Mouse (Mus musculus) large intestine, adult 2 months (tissue): ENCODE results near the gene Ube2o. TPM values are rescaled to one million over a fixed set of nuclear protein-coding genes. Genes with fewer than 3 reads are reported as not detected.

ENCODE experiments used
- DNase-seq: peaks from one replicate; pipeline ENCODE4 v3.0.0-alpha.2; 2012; ENCODE audit warnings: low read depth, low spot score
- WGBS: fragments of 180-500 bp; shearing (Covaris S2); methylation state at CpG from one replicate; pipeline ENCODE4 v1.1.7; 2018; 5-methylcytosine and 5-hydroxymethylcytosine counted together
- polyA plus RNA-seq: library from polyadenylated mRNA; depleted of rRNA; stranded (reverse); fragments of >200 nt; gene quantifications from 2 replicates; pipeline ENCODE4 v1.2.3, GENCODE M21; 2012

Ube2o gene
- polyA plus RNA-seq, 1 experiment = 7.6 TPM

DNA sequence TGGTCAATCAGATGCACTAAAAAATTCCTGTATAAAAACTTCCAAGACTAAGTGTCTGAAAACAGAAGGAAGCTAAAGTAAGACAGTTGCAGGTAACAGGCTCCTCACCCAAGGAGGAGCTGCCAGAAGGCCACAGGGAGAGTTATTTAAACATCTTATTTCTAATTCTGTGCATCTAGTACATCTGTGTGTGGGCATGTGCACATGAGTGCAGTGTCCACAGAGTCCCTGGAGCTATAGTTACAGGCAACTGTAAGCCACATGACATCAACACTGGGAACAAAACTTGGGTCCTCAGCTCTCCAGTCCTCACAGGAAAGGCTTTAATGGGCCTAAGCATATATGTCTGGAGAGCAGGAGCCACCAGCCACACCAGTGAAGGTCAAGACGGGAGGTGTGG, 29.1 kb downstream of the Ube2o start:
- no peak for DNase-seq
- WGBS = 44% methylated on average over 1 of the region's 1 CpGs

DNA sequence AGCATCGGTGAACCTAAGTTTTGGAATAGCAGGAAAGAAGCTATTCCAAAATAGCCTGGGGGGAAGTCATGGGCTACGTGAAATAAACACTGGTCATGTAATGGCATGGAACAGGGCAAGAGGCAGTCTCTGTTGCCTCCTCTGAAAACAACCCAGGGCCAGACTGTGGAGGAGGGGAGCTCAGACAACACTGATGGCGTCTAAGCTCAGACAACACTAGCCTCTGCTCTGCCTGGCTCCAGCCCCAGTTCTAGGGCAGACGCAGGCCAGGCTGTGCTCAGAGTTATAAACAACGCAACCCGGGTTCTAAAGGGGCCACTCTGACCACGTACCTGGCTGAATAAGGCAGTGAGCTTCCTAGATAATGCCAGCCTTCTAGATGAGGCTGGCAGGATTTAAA, 30.5 kb downstream of the Ube2o start:
- 67% methylated on average over 7 of the region's 7 CpGs for WGBS
- DNase-seq = no peak

DNA sequence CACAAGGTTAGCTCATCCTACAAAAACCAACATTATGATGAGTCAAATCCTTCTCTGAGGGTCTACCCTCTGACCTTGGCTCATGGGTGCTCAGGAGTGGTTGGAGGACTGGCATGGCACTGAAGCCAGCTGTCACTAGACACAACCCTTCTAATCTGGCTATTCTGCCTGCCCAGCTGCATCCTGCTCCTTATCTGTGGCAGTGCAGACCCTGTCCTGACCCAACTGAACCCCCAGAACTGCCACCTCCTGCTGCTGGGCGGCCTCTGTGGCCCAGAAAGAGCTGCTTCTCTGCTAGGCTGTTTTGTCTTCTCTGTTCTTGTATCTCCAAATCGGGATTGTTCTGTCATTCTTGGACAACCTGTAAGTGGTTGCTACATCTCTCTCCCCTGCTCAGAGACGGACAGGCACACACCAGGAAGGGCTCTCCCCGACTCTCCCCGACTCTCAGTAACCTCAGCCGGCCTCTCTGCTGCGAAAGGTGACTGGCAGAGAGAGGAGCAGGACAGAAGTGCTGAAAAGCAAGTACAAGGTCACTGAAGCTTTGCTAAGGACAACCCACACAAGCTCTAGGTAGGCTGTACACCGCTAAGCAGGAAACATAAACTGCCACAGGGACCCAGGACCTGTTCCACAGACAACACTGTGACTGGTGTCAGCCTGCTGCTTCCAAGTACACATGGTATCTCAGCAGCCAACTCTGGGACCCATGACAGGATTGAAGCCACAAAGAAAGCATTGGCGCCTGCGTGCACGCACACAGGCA, 31.8 kb downstream of the Ube2o start:
- no peak for DNase-seq
- WGBS = 89% methylated on average over 11 of the region's 11 CpGs

DNA sequence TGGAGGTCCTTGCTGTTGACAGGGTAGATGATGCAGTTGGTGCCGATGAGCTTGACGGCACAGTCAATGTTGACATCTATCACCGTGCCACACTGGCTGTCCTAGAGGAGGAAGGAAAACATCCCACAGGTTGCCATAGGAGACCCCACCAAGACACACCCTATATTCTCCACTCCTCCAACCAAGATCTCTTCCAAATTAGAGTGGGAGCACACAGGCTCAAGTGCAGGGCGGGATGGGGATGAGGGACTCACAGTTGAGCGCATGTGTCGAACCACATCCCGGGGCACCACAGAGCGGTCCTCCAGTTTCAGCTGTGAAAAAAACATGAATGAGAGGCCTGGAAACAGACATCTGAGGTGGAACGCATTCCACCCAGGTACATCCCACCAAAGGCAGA, 32.5 kb downstream of the Ube2o start:
- 94% methylated on average over 9 of the region's 9 CpGs for WGBS

DNA sequence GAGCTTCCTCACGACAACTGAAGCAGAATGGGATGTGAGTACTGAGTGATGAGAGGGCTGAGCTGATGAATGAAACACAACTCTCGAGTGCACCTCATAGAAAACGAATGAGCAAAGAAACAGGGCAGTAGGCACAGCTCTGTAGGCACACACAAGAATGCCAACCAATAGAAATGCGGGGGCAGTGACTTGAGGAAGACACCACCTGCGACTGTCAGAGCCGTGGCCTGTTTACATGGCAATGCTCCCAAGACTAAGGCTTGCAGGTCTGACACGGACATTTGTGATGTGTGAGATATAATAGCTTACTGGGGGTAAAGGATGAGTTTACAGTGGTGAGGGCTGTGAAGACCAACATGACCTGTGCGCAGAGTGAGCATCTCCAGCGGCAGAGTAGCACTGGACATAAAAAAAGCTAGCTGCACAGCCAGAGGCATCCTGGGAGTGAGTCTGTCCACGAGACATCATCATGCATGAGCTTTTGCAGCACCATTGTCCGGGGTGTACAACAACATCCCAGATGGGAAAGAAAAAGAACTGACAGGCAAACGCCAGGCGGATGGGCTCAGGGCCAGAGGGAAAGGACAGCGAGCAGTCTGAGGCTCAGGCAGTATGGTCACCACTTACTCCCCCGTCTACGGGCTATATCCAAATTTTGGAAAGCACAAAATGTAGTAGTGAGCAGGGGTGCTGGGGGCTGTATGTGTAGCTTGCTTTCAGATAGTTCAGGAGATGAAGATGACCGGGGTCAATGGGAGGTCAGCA, 33.8 kb downstream of the Ube2o start:
- DNase-seq = no peak
- WGBS = 79% methylated on average over 17 of the region's 17 CpGs

More for the DNA sequence above, 32.5 kb downstream of the Ube2o start:
- no peak for DNase-seq

DNA sequence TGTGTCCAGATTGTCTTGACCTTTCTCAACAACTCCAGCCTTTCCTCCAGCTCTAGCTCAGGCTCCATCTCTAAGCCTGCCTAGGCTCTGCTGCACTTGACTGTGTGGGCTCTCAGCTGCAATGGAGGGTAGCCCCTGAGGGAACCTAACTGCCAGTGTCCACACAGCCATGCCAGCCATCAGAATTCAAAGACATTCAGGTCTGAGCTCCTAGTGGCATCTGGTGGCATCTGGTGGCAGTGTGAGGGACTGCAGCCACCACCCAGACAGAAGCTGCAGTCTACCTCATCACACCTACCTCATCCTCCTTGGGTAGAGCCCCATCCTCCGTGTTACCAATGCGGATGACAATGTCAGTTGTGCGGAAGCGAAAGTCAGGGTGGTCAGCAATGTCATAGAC, 38.1 kb downstream of the Ube2o start:
- WGBS = 76% methylated on average over 4 of the region's 4 CpGs
- DNase-seq = no peak

DNA sequence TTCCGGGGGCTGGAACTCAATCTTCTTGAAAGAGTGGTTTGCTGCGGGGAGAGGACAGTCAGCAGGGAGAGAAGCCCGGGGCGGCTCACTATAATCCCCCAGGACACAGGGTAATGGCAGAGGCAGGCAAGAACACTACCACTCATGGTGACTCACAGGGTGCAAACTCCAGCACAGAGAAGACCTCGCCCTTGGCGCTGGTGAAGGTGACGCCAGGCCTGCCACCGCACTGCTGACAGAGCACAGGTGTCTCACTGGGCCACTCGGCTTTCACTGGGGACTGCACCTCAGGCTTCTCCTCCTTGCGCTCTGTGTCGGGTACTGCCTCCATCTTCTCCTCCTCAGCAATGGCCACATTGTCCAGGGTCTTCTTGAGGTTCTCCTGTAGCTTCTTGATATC, 40.1 kb downstream of the Ube2o start:
- 70% methylated on average over 11 of the region's 11 CpGs for WGBS
- no peak for DNase-seq

DNA sequence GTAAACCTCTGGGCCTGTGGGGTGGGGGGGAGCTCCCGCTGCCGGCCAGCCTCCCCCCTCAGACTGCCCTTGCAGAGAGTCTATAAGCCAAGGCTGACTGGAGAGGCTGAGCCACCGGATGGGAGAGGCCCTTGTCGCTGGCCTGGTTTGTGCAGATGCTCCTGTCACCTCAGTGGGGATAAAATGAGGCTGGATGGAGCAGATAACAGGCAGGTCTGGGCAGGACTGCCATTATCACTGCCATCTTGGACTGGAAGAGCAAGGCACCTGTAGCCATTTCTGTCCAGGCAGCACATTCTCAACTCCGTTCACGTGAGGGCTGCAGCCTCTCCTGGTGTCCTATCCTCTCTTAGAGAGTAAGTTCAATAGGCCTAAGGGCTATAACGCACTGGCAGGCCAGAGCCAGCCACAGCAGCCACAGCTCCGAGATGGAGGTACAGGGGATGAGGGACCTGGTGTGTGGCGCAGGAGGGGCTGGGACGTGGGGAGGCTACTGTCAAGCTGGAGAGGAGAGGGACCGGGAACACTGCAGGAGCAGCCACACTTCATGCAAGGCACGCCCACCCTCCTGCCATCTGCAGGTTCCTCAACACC, 43.0 kb downstream of the Ube2o start:
- 86% methylated on average over 12 of the region's 12 CpGs for WGBS
- DNase-seq = no peak

DNA sequence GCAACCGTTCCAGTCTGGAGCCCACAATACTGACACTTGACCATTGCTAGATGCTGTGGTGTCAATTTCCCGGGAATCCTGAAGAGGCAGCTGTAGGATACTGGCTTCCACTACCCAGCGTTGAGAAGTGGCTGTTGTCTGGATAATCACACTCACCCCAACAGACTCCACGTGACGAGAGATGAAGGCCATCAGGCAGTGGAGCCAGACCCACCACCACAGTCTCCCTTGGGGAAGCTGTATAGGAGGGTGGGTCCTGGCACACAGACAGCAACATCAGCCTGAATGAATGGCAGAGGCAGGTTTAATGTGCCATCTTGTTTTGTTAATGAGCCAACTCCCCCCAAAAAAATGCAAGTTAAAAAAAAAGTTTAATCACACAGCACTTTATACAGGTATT, 43.9 kb downstream of the Ube2o start:
- DNase-seq = no peak
- 84% methylated on average over 5 of the region's 5 CpGs for WGBS

DNA sequence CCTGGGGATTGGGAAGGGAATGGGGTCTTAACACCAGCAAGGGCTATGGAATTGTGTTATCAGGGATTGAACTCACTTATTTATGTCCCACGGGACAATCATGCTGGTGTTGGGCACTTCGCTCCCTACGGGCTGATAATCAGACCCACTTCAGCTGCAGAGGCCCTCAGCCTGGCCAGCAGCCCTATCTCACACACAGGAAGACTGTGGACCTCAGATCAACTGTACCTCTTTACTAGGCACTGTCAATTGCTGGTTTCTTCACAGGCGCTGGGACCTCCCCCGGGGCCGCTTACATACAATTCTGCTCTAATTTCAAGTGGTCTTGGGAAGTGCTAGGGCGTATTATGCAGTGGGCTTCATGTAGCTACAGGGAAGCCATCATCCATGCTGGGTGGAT, 44.6 kb downstream of the Ube2o start:
- 95% methylated on average over 7 of the region's 7 CpGs for WGBS
- DNase-seq = no peak

DNA sequence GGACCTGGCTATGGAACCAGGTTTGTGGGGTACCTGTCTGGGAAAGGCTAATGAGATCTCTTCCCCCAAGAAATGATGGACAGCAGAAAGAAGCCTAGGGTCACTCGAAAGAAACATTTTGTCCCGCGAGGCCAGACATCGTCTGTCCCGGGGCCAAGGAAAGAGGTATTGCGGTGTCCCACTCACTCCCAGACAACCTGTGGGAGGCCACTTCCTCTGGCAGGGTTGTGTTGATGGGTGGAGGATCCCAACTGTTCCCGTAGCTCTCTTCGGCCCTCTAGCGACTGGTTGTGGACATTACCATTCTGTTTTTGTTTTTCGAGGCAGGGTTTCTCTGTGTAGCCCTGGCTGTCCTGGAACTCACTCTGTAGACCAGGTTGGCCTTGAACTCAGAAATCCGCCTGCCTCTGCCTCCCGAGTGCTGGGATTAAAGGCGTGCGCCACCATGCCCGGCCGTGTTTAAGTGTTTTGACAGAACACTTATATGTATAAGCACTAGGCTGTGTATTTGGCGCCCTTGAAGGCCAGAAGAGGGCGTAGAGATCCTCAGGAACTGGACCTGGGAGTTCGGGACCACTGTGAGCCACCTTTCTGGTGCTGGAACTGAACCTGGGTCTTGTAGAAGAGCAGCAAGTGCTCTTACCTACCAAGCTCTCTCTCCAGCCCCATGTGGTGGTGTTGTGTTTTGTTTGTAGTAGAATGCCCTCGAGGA, 46.9 kb downstream of the Ube2o start:
- DNase-seq = peak; percentile 67
- WGBS = 16% methylated on average over 20 of the region's 20 CpGs

DNA sequence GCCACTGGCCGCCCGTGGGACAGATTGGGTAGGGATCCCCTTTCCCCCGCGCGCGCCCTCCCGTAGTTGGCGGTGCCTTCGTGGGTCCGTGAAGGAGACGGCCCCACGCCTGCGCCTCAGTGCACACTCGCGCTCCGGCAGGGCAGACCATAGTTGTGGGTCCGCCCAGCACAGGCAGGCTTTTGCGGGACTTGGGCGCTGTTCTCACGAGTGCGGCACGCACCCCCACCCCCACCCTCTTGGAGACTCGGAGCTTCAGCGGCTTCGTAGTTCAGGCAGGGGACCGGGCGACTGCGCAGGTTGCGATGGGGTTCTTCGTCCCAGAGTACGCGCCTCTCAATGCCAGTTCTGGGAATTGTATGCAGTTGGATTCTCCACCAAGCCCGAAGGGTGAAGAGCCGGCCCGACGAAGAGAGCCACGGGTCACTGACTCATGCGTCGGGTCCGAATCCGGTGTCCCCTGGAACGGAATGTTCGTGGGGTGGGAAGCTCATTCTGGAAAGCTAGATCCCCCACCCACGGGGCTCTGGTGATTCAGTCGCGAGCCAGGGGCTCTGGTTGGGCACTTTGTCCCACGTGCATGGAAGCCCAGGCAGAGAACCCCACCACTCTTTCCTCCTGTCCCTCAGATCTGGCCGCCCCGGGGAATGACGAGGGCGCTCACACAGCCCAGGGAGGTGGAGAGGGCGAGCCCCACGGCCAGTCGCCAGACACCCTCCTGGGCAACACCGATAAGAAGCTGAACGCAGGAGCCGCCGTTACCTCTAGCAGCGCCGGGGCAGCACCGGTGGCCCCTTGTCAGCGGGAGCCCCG, 47.7 kb downstream of the Ube2o start:
- DNase-seq = no peak
- WGBS = under 1% methylated on average over 63 of the region's 63 CpGs

DNA sequence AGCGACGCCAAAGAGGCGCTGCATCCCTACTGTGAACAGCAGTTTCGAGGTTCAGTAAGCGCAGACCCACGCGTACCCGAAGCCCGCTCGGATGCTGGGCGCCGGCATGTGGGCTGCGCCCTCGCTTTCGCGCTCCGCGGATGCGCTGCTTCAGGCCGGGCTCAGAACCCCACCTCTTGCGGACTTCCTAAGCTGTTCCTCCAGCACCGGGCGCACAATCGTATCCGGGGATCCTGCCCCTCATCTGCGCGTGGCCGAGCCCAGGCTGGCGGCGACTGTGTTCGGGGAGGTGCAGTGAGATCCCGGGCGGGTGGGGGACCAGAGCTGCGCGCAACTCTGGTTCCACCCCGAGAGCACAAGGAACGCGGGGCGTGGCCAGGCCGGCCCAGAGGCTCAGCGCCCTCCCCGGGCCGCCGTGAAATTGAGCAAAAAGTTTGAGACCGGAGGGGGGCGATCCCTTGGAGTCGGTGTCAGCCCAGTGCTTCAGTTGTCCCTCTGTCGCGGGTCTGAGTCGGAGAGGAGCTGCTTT, 48.4 kb downstream of the Ube2o start:
- no peak for DNase-seq
- 1% methylated on average over 50 of the region's 50 CpGs for WGBS

DNA sequence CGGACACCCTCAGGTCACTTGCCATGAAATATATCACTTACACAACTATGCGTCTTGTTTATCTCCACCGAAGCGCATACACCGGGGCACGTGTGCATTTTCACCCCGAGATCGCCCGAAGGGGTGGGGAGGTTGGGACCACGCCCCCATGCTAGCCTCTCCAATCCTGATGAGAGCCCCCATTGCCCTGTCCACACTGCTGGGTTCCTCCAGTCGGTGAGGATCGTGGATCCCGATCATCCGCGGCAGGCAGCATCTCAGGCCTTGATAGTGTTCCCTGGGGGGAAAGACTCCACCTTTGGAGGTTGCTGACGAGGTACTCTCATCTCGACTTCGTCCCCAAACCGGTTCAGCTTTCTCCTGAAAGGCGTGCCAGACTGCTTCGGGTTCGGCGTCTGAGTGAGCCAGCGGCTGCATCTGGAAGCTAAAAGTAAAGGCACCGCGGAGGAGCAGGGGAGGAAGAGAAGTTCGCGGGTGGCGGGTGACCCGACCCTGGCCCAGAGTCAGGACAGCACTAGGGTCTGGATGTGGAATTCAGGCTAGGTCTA, 48.9 kb downstream of the Ube2o start:
- DNase-seq = no peak
- 1% methylated on average over 30 of the region's 30 CpGs for WGBS

DNA sequence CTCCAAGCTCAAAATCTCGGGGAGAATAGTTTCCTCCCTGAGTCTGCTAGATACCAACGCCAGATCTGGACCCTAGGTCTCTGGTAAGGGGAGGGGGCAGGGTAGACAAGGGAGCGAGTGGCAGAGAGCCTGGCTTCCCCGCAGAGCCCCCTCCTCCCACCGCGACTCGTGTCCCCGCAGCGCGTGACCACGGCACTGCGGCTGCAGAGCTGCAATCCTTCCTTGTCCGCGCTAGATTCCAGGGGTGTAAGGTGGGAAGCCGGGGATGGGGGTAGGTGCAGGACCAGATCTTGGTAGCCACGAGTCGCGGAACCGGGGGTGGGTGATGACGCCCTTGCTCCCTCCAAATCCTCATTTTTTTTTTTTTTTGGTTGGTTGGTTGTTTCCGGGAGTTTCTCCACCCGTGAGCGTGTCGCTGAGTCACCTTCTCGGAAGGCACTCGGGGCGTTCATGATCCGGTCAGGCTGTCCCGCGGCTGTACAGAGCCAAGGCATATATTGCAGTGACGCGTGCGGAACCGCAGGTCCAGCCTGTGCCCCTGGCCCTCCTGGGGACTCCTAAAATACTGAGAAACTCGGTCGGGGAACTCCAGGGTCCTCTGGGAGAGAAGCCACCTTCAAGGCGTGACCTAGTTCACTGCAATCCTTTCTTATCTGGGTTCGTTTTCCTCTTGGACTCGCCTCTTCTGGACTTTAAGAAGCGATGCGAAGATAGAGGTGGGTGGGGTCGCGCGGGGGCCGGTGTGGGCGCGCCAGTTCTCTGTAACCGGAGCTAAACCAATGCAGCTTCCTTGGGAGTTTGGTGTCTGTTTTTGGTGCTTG, 49.7 kb downstream of the Ube2o start:
- no peak for DNase-seq
- WGBS = 2% methylated on average over 48 of the region's 48 CpGs

DNA sequence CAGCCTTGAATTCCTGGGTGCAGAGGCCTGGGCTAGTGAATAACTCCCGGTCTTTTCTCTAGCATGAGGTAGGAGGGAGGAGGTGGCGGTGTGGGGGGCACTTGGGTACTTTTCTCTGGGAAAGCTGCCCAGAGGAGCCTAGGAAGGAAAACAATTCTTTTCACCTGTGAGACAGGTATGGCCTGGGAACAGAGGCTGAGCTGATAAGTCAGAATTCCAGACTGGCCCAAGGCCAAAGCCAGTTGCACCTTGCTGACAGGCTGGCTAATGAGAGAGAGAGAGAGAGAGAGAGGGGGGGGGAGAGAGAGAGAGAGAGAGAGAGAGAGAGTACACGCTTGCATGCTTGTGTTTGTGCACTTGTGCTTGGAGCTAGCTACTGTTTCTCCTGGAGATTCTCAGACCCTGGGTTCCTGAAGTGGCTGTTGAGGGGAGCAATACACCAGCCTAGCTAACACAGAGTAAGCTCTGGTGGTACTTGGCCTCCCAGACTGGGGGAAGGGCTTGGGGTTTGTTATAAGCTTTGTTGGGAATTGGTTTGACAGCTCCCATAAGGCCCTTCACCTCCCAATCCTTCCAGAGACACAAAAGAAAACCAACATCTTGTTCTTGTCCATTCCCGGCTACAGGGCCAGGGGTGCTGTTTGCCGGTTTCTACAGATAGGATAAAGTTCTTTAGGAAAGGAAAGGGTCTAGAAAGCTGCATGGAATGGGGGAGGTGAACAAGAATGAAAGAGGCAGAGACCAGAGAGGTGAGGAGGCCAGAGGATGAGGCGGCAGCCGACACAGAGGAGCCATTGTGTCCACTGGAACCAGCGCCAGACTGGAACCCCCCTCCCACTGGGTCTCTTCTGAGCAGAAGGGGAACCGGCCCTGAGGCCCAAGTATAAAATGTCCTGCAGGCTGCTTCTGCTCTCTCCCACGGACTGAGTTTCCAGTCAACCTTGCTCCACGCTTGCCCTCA, 50.8 kb downstream of the Ube2o start, which contains the start of gene Sphk1:
Gene Sphk1, plus strand, starts transcription at position 739 of the 961 bp plus-strand sequence.
- 55% methylated on average over 11 of the region's 11 CpGs for WGBS
- no peak for DNase-seq
